Mouse (Mus musculus) heart, embryonic 10.5 days (tissue): ENCODE data around the gene Rsc1a1. TPM values are rescaled to one million over a fixed set of nuclear protein-coding genes. Genes with fewer than 3 reads are reported as not detected.

Experiments
- DNase-seq: peaks from one replicate; pipeline ENCODE4 v3.0.0-alpha.2; 2017; ENCODE audit warnings: low spot score
- H3K27ac ChIP-seq: fragments of 300-500 bp; sonication (generic); 2 replicates; pipeline ENCODE4 v1.5.1; 2016; ENCODE audit warnings: mild to moderate bottlenecking
- H3K27me3 ChIP-seq: fragments of 300-500 bp; sonication (generic); 2 replicates; pipeline ENCODE4 v1.6.1; 2016; ENCODE audit warnings: mild to moderate bottlenecking; ENCODE audit not compliant: poor library complexity, insufficient read depth, severe bottlenecking
- H3K36me3 ChIP-seq: fragments of 300-500 bp; sonication (generic); 2 replicates; pipeline ENCODE4 v1.6.1; 2016; ENCODE audit warnings: mild to moderate bottlenecking, moderate library complexity
- H3K4me1 ChIP-seq: fragments of 300-500 bp; sonication (generic); 2 replicates; pipeline ENCODE4 v1.6.1; 2016; ENCODE audit warnings: mild to moderate bottlenecking
- H3K4me3 ChIP-seq: fragments of 300-500 bp; sonication (generic); 2 replicates; pipeline ENCODE4 v1.5.1; 2016; ENCODE audit warnings: mild to moderate bottlenecking, moderate library complexity
- H3K9me3 ChIP-seq: fragments of 300-500 bp; sonication (generic); 2 replicates; pipeline ENCODE4 v1.6.1; 2016; ENCODE audit warnings: mild to moderate bottlenecking, moderate library complexity
- WGBS: fragments of 180-500 bp; shearing (Covaris S2); methylation state at CpG from one replicate; pipeline ENCODE4 v1.1.7; 2016; 5-methylcytosine and 5-hydroxymethylcytosine counted together
- polyA plus RNA-seq: library from polyadenylated mRNA; unstranded; fragments of >200 nt; fragmentation: Nextera tagmentation; extraction: Ambion mirVana; gene quantifications from 2 replicates; pipeline ENCODE4 v1.2.1, GENCODE M21; 2016

The Rsc1a1 gene
- polyA plus RNA-seq, 1 experiment from 2014 or later, result 4.4 TPM

GRCm38 (mm10) chr4:141720761-141721523 lies 35.5 kb upstream of the Rsc1a1 start:
- peaks cover 25% of the 10 kb centered on the region for H3K4me1 ChIP-seq

GRCm38 (mm10) chr4:141719304-141719703 lies 33.9 kb upstream of the Rsc1a1 start:
- no peak overlapping the region for H3K4me3 ChIP-seq
- H3K9me3 ChIP-seq, result no peaks in the 10 kb centered on the region
- H3K36me3 ChIP-seq, result peaks cover 19% of the 10 kb centered on the region
- DNase-seq, result no peak
- H3K27me3 ChIP-seq, result no peaks in the 10 kb centered on the region
- H3K27ac ChIP-seq, result no peak overlapping the region
- peaks cover 37% of the 10 kb centered on the region for H3K4me1 ChIP-seq
- 94% methylated on average over 1 of the region's 1 CpGs for WGBS

More at GRCm38 (mm10) chr4:141720761-141721523, 35.5 kb upstream of the Rsc1a1 start:
- H3K27me3 ChIP-seq, result no peaks in the 10 kb centered on the region
- 67% methylated on average over 6 of the region's 6 CpGs for WGBS
- peaks cover 18% of the 10 kb centered on the region for H3K36me3 ChIP-seq
- no peak for DNase-seq
- H3K4me3 ChIP-seq, result peak overlapping the region; percentile 100; the same call in 1 of the 2 replicates
- peak overlapping the region; percentile 7; the same call in 1 of the 2 replicates for H3K27ac ChIP-seq
- H3K9me3 ChIP-seq, result no peaks in the 10 kb centered on the region

GRCm38 (mm10) chr4:141717633-141718032 lies 32.2 kb upstream of the Rsc1a1 start:
- no peaks in the 10 kb centered on the region for H3K9me3 ChIP-seq
- H3K27ac ChIP-seq, result no peak overlapping the region
- peaks cover 39% of the 10 kb centered on the region for H3K4me1 ChIP-seq
- H3K27me3 ChIP-seq, result no peaks in the 10 kb centered on the region
- DNase-seq, result no peak
- no peak overlapping the region for H3K4me3 ChIP-seq
- peaks cover 35% of the 10 kb centered on the region for H3K36me3 ChIP-seq
- WGBS, result 85% methylated on average over 4 of the region's 4 CpGs

- peak overlapping the region; percentile 44; the same call in 1 of the 2 replicates for H3K27ac ChIP-seq
- H3K27me3 ChIP-seq, result no peaks in the 10 kb centered on the region
- 76% methylated on average over 2 of the region's 2 CpGs for WGBS
- peaks cover 20% of the 10 kb centered on the region for H3K4me1 ChIP-seq
- DNase-seq, result no peak
- H3K36me3 ChIP-seq, result peaks cover 51% of the 10 kb centered on the region
- H3K4me3 ChIP-seq, result no peak overlapping the region
- no peaks in the 10 kb centered on the region for H3K9me3 ChIP-seq
These were observed 29.6 kb upstream of the Rsc1a1 start for GRCm38 (mm10) chr4:141715027-141715426.

- Histone ChIP-seq H3K4me1 (peaks cover 20% of the 10 kb centered on the region), H3K27me3 (no peaks in the 10 kb centered on the region), H3K27ac (no peak overlapping the region), H3K4me3 (no peak overlapping the region), H3K36me3 (peaks cover 62% of the 10 kb centered on the region), H3K9me3 (no peaks in the 10 kb centered on the region)
- no peak for DNase-seq
- WGBS, result 82% methylated on average over 5 of the region's 5 CpGs
These were observed 28.3 kb upstream of the Rsc1a1 start for GRCm38 (mm10) chr4:141713598-141714142.

GRCm38 (mm10) chr4:141711250-141711649 lies 25.9 kb upstream of the Rsc1a1 start:
- WGBS, result 87% methylated on average over 1 of the region's 1 CpGs
- Histone ChIP-seq H3K27me3 (no peaks in the 10 kb centered on the region), H3K36me3 (peaks cover 80% of the 10 kb centered on the region), H3K27ac (no peak overlapping the region), H3K9me3 (no peaks in the 10 kb centered on the region), H3K4me1 (peaks cover 17% of the 10 kb centered on the region), H3K4me3 (no peak overlapping the region)
- no peak for DNase-seq

GRCm38 (mm10) chr4:141708971-141709370 lies 23.6 kb upstream of the Rsc1a1 start:
- H3K4me1 ChIP-seq, result no peaks in the 10 kb centered on the region
- peaks cover 99% of the 10 kb centered on the region for H3K36me3 ChIP-seq
- no peak for DNase-seq
- WGBS, result 97% methylated on average over 2 of the region's 2 CpGs
- H3K27ac ChIP-seq, result no peak overlapping the region
- no peak overlapping the region for H3K4me3 ChIP-seq
- H3K27me3 ChIP-seq, result no peaks in the 10 kb centered on the region
- no peaks in the 10 kb centered on the region for H3K9me3 ChIP-seq

GRCm38 (mm10) chr4:141708005-141708404 lies 22.6 kb upstream of the Rsc1a1 start:
- no peak overlapping the region for H3K4me3 ChIP-seq
- H3K36me3 ChIP-seq, result peaks cover 99% of the 10 kb centered on the region
- H3K27me3 ChIP-seq, result no peaks in the 10 kb centered on the region
- H3K9me3 ChIP-seq, result no peaks in the 10 kb centered on the region
- whole genome bisulfite sequencing, result 89% methylated on average over 7 of the region's 7 CpGs
- DNase-seq, result no peak
- no peak overlapping the region for H3K27ac ChIP-seq
- no peaks in the 10 kb centered on the region for H3K4me1 ChIP-seq

GRCm38 (mm10) chr4:141705331-141705730 lies 19.9 kb upstream of the Rsc1a1 start:
- DNase-seq, result no peak
- WGBS, result 87% methylated on average over 4 of the region's 4 CpGs
- Histone ChIP-seq H3K27ac (no peak overlapping the region), H3K4me1 (no peaks in the 10 kb centered on the region), H3K27me3 (no peaks in the 10 kb centered on the region), H3K4me3 (no peak overlapping the region), H3K36me3 (peaks cover 99% of the 10 kb centered on the region), H3K9me3 (no peaks in the 10 kb centered on the region)

GRCm38 (mm10) chr4:141704625-141705024 lies 19.2 kb upstream of the Rsc1a1 start:
- H3K27me3 ChIP-seq, result no peaks in the 10 kb centered on the region
- H3K36me3 ChIP-seq, result peaks cover 100% of the 10 kb centered on the region
- H3K27ac ChIP-seq, result no peak overlapping the region
- no peak for DNase-seq
- H3K9me3 ChIP-seq, result no peaks in the 10 kb centered on the region
- H3K4me1 ChIP-seq, result no peaks in the 10 kb centered on the region
- 94% methylated on average over 2 of the region's 2 CpGs for WGBS
- no peak overlapping the region for H3K4me3 ChIP-seq

GRCm38 (mm10) chr4:141694719-141695118 lies 9.3 kb upstream of the Rsc1a1 start:
- WGBS, result 88% methylated on average over 8 of the region's 8 CpGs
- H3K4me1 ChIP-seq, result 0 out of 2 replicates have a peak, but pooled peaks cover 4% of the 10 kb centered on the region
- no peak for DNase-seq
- no peaks in the 10 kb centered on the region for H3K27me3 ChIP-seq
- no peak overlapping the region for H3K4me3 ChIP-seq
- H3K27ac ChIP-seq, result no peak overlapping the region
- peaks cover 93% of the 10 kb centered on the region for H3K36me3 ChIP-seq
- no peaks in the 10 kb centered on the region for H3K9me3 ChIP-seq

- no peaks in the 10 kb centered on the region for H3K27me3 ChIP-seq
- DNase-seq, result no peak
- no peak overlapping the region for H3K27ac ChIP-seq
- peaks cover 19% of the 10 kb centered on the region for H3K4me1 ChIP-seq
- H3K9me3 ChIP-seq, result no peaks in the 10 kb centered on the region
- peaks cover 86% of the 10 kb centered on the region for H3K36me3 ChIP-seq
- H3K4me3 ChIP-seq, result no peak overlapping the region
- 90% methylated on average over 8 of the region's 8 CpGs for WGBS
These were observed 3.1 kb upstream of the Rsc1a1 start for GRCm38 (mm10) chr4:141688505-141688904.

- no peaks in the 10 kb centered on the region for H3K9me3 ChIP-seq
- H3K4me1 ChIP-seq, result peaks cover 31% of the 10 kb centered on the region
- peaks cover 80% of the 10 kb centered on the region for H3K36me3 ChIP-seq
- H3K27ac ChIP-seq, result no peak overlapping the region
- no peak for DNase-seq
- H3K27me3 ChIP-seq, result no peaks in the 10 kb centered on the region
- no peak overlapping the region for H3K4me3 ChIP-seq
- WGBS, result 84% methylated on average over 8 of the region's 8 CpGs
These were observed 1.1 kb upstream of the Rsc1a1 start for GRCm38 (mm10) chr4:141686525-141686924.
